Mouse (Mus musculus) lung, adult 2 months (tissue): Measurements from ENCODE around the gene Cmbl. TPM values are rescaled to one million over a fixed set of nuclear protein-coding genes. Genes with fewer than 3 reads are reported as not detected.
A peak's percentile ranks its signal among the peaks of the same experiment; 100 is the strongest.

ENCODE experiments used
- DNase-seq: peaks from one replicate; pipeline ENCODE4 v3.0.0; 2022
- H3K4me1 ChIP-seq: fragments of 200-500 bp; 2 replicates; pipeline ENCODE4 v1.6.1; 2011; ENCODE audit warnings: low read length; ENCODE audit not compliant: control insufficient read depth, insufficient read depth
- H3K4me3 ChIP-seq: fragments of 200-500 bp; replicated peaks from 2 replicates; pipeline ENCODE3; 2011; ENCODE audit warnings: low read depth, mild to moderate bottlenecking, control low read depth, low read length; ENCODE audit errors: extremely low read depth
- CTCF ChIP-seq: fragments of 200-500 bp; IDR thresholded peaks from 2 replicates; pipeline ENCODE4 v1.5.1; 2011; ENCODE audit warnings: mild to moderate bottlenecking, low read length, control low read depth; ENCODE audit not compliant: insufficient read depth
- POLR2A ChIP-seq: fragments of 200-500 bp; IDR thresholded peaks from 2 replicates; pipeline ENCODE4 v1.6.1; 2011; ENCODE audit warnings: low read depth, mild to moderate bottlenecking, control low read depth, low read length, borderline replicate concordance; ENCODE audit errors: extremely low read depth
- WGBS: fragments of 180-500 bp; shearing (Covaris S2); methylation state at CpG from one replicate; pipeline ENCODE4 v1.1.7; 2018; 5-methylcytosine and 5-hydroxymethylcytosine counted together
- polyA plus RNA-seq: library from polyadenylated mRNA; depleted of rRNA; stranded (reverse); fragments of >200 nt; gene quantifications from 2 replicates; pipeline ENCODE4 v1.2.3, GENCODE M21; 2012

Gene Cmbl
- polyA plus RNA-seq, 1 experiment: 34.1 TPM

DNA sequence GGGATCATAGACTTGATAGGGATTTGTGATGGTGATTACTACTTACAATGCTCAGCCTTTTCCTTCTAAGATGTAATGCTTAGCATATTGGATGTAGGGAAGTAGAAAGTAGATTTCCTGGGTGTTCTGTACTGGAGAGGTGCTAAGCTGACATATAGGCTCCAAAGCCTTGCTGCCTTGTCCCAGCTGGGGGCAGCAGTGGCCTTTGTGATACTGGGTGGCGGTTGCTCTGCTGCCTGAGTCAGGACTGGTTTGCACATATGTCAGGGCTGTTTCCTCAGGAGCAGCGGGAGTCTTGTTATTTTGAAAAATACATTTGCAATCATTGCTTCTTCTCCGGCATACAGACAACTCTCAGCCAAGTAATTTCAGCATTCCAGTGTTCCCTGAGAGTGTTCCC, 45.8 kb downstream of the Cmbl start:
- DNase-seq: no peak
- no peak overlapping the region for H3K4me3 ChIP-seq
- 80% methylated on average over 3 of the region's 3 CpGs for WGBS
- TF ChIP-seq POLR2A (no peak), CTCF (peak; percentile 32; the same call in 1 of the 2 replicates)
- peaks cover 3% of the 10 kb centered on the region; the same call in 1 of the 2 replicates for H3K4me1 ChIP-seq

DNA sequence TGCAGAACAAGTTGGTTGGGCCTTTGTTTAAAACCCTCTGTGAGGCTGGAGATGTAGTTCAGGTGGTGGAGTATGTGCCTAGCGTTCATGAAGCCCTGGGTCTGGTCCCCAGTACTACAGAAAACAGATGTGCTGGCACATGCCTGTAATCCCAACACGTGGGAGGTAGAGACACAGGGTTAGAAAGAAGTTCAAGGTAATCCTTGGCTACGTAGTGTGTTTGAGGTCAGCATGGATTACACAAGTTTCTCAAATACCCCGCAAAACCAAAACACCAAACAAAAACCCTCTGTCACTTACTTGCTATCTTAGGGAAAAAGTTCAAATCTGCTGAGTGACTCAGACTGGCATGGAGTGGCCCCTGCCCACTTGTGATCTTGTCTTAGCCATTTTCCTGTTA, 46.8 kb downstream of the Cmbl start:
- 90% methylated on average over 4 of the region's 4 CpGs for WGBS

DNA sequence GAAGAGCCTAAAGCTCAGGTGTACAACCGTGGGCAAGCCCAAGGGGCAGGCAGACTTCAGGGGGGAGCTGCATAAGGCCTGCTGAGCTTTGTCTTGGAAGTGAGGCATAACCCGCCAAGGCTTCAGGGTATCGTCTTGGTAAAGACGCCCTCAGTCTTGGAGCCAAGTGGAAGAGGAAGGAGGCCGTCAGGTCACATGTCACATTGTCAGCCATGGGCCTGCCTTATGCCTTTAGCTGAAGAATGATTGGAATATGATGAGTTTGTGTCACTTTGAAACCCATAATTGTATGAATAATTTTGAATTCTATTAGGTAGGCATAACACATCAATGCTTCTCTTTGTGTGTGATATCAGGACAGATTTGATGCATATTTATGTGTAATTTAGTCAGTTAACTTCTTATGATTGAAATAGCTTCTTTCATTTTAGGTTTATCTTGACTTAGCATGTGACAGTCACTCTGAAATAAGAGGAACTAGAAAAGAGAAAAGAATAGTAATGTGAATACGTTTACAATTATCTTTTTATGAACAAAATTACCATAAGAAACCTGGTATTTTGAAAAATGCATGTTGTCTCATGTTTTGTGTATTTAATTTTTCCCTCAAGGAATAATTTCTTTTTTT, 48.8 kb downstream of the Cmbl start:
- TF ChIP-seq CTCF: no peak
- TF ChIP-seq POLR2A: no peak
- Histone ChIP-seq H3K4me1 (no peaks in the 10 kb centered on the region), H3K4me3 (no peak overlapping the region)
- DNase-seq: no peak
- 84% methylated on average over 6 of the region's 6 CpGs for WGBS

More for the DNA sequence above, 46.8 kb downstream of the Cmbl start:
- no peak for DNase-seq
- Histone ChIP-seq H3K4me3 (no peak overlapping the region), H3K4me1 (peaks cover 1% of the 10 kb centered on the region; the same call in 1 of the 2 replicates)
- TF ChIP-seq POLR2A (no peak), CTCF (no peak)

DNA sequence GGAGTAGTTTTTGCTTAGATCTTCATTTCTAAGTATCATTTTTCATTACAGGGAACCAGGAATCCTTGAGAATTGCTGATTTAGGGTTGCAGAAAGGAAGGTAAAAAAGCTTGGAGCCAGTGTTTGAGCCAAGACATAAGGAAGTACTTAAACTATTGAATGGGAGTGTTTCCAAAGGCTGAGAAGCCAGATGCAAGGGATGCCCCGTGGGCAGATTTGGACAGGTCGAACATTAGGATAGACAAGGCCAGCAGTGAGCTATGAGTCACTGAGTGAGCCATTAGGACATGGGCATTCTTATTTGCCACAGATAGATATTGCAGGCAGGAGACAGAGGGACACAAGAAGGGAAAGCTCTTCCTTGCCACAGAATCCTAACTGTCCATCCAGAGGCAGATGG, 49.5 kb downstream of the Cmbl start:
- 82% methylated on average over 2 of the region's 2 CpGs for WGBS
- H3K4me1 ChIP-seq: no peaks in the 10 kb centered on the region
- no peak for TF ChIP-seq CTCF
- no peak for TF ChIP-seq POLR2A
- no peak for DNase-seq
- H3K4me3 ChIP-seq: no peak overlapping the region

DNA sequence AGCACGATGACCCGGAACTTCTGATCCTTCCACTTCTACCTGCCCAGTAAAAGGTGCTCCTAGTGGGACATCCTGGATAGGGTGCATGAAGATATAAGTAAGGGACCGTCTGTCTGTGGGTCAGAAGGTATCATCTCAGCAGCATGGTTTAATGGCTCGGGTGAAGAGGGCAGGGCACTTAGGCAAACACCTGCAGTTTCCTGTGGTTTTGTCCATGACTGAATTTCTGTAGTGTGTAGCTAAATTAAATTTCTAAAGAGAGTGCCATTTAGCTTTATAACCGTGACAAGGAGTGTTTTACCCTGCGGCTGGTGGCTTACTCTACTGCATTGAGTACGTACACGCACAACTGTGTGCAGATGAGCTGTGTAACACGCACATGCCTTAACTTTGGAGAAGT, 52.1 kb downstream of the Cmbl start:
- Histone ChIP-seq H3K4me1 (no peaks in the 10 kb centered on the region), H3K4me3 (no peak overlapping the region)
- no peak for TF ChIP-seq POLR2A
- no peak for TF ChIP-seq CTCF
- no peak for DNase-seq
- WGBS: 88% methylated on average over 9 of the region's 9 CpGs

DNA sequence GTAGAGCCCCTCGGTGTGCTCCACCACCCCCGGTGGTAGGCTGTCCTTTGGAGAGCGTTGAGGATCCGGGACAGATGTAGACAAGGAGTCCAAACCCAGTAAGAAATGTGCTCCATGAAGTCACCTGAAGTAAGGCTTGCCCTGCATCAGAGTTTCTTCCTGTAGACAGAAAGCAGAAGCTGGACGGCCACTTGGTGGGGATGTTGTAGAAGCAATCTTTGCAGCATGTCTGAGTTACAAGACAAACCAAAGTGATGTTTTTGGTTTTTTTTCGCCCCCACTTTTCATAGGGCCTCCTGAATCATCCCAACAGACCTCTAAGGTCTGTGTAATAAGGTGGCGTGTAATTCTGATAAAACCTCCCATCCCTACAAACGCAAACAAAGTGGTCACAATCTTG, 54.3 kb downstream of the Cmbl start:
- TF ChIP-seq CTCF: no peak
- no peak for TF ChIP-seq POLR2A
- DNase-seq: no peak
- 91% methylated on average over 8 of the region's 8 CpGs for WGBS

DNA sequence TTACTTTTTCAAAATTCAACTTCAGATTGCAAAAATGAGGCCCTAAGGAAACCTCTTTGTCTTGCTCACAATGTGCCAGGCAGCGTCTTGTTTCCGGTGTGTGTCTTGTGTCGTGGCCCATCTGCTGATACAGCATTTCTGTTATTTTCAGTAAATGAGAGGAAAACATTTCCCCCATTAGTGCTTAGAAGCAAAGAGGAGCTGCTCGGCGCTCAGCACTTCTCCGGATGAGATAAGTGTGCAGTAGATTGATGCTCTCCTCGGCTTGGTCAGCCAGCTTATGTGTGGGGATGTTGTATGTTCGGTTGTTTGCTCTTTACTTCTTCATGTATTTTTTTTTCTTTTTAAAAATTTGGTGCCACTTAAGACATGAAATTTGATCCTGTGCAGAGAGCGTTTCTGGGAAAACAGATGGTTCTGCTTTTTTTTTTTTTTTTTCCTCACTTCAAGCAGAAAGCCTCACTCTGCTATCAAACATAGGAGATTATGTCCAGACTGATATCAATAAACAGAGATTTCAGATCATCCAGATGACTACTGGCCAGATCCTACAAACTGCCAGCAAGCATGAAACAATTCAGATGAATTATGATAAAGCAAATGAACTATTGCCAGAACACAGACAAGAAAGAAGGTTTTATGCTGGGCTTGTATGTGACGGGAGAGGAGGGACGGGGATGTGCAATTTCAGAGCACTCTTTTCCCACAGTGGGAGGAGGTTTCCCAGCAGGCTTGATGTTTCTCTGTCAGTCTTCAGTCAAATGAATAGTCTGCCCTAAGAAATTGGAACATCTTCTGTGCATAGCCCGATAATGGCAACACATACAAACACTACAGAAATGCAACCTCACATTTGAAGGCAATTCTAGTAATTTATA, 62.3 kb downstream of the Cmbl start:
- TF ChIP-seq POLR2A (no peak), CTCF (no peak)
- WGBS: 31% methylated on average over 12 of the region's 12 CpGs
- H3K4me1 ChIP-seq: peaks cover 3% of the 10 kb centered on the region; the same call in 1 of the 2 replicates
- DNase-seq: no peak
- H3K4me3 ChIP-seq: no peak overlapping the region

More for the DNA sequence above, 54.3 kb downstream of the Cmbl start:
- Histone ChIP-seq H3K4me1 (no peaks in the 10 kb centered on the region), H3K4me3 (no peak overlapping the region)

DNA sequence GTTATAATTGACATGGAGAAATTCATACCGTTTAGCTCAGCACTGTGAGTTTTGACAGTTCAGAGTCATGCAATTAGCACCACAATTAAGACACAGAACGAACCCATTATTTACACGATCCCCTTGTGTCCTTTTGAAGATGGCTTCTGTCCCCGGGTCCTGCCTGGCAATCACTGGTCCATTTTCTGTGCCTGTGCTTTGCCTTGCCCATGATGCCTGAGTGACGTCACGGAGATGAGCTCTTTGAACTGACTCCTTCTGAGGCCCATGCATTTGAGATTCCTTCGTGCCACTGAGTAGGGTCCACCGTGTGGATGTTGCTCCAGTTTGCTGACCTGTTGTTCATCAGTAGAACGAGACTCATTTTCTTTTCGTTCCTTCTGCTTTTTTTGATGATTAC, 63.0 kb downstream of the Cmbl start:
- H3K4me1 ChIP-seq: peaks cover 3% of the 10 kb centered on the region; the same call in 1 of the 2 replicates
- DNase-seq: no peak
- no peak overlapping the region for H3K4me3 ChIP-seq
- TF ChIP-seq POLR2A (no peak), CTCF (no peak)
- WGBS: 82% methylated on average over 10 of the region's 10 CpGs

DNA sequence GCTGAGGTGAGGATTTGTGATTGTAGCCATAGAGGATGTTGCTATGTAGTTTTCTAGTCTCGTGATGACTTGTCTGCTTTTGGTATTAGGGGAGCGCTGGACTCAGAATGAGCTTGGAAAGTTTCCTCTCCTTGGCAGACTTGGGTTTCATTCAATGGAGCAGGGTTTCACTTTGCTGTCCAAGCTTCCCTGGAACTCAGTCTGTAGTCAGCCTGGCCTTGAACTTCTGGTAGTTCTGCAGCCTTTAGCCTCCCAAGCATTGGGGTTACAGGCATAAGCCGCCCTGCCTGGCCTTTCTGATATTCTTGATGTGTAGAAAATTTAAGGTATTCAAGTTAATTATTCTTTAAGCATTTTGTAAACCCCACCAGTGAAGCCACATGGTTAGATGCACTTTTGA, 64.4 kb downstream of the Cmbl start:
- H3K4me3 ChIP-seq: no peak overlapping the region
- no peak for TF ChIP-seq CTCF
- TF ChIP-seq POLR2A: no peak
- DNase-seq: no peak
- WGBS: 75% methylated on average over 3 of the region's 3 CpGs
- peaks cover 3% of the 10 kb centered on the region; the same call in 1 of the 2 replicates for H3K4me1 ChIP-seq
